Mouse (Mus musculus): Measurements from ENCODE around the gene Rgl3. TPM values are rescaled to one million over a fixed set of nuclear protein-coding genes. Genes with fewer than 3 reads are reported as not detected.

Gene Rgl3
- polyA plus RNA-seq, 1 experiment from 2014 or later: 0.14 TPM

DNA sequence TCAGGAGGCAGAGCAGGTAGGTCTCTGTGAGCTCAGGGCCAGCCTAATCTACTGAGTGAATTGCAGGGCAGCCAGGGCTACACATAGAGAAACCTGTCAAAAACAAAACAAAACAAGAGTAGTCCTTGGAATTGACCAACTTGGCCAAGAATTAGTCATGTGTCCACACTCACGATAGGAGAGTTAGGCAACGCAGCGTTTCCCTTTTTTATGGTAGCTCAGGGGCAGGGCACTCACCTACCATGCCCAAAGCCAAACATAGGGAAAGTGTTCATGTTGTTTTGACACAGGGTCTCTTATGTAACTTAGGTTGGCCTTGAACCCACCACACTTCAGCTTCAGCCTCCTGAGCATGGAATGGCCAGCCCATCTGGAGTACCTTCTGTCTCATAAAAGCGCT, 19.9 kb downstream of the Rgl3 start:
- Histone ChIP-seq H3K4me3 (ENCODE audit: low read depth, low read length) (no peak overlapping the region), H3K9me3 (replicated peaks; ENCODE audit: control insufficient read depth, low read length) (no peaks in the 10 kb centered on the region), H3K27ac (ENCODE audit: low read length) (no peak overlapping the region), H3K4me1 (ENCODE audit: control insufficient read depth, low read depth, low read length) (peaks cover under 1% of the 10 kb centered on the region), H3K9ac (ENCODE audit: low read depth, low read length) (no peak overlapping the region), H3K36me3 (ENCODE audit: control insufficient read depth, insufficient read depth) (no peaks in the 10 kb centered on the region), H3K27me3 (ENCODE audit: control insufficient read depth, insufficient read depth, low read depth, low read length) (no peaks in the 10 kb centered on the region), H3K4me2 (ENCODE audit: low read depth, low read length) (no peak overlapping the region)
- 75% methylated on average over 4 of the region's 4 CpGs for WGBS (ENCODE audit: insufficient replicate concordance)
- ATAC-seq (ENCODE audit: low read depth): no peak

DNA sequence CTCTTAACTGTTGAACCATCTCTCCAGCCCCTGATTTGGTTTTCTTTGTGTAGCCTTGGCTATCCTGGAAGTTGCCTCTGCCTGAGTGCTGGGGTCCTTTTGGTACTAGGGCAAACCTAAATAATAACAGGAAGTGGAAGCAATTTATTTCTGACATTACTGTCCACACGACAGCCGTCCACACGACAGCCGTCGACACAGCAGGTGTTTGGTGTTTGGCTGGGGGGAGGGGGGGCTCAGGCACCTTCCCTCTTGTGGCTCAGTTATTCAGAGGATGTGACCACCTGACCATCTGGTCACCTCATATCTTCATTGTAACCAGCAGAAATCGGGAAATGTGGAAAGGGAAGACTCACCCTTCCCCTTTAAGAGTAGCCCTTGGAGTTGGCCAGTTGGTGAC, 20.4 kb downstream of the Rgl3 start:
- Histone ChIP-seq H3K4me1 (ENCODE audit: control insufficient read depth, low read depth, low read length) (peaks cover 5% of the 10 kb centered on the region), H3K27me3 (ENCODE audit: control insufficient read depth, insufficient read depth, low read depth, low read length) (no peaks in the 10 kb centered on the region), H3K27ac (ENCODE audit: low read length) (no peak overlapping the region), H3K9ac (ENCODE audit: low read depth, low read length) (no peak overlapping the region), H3K4me2 (ENCODE audit: low read depth, low read length) (no peak overlapping the region), H3K4me3 (ENCODE audit: low read depth, low read length) (no peak overlapping the region), H3K36me3 (ENCODE audit: control insufficient read depth, insufficient read depth) (no peaks in the 10 kb centered on the region), H3K9me3 (replicated peaks; ENCODE audit: control insufficient read depth, low read length) (no peaks in the 10 kb centered on the region)
- 24% methylated on average over 6 of the region's 6 CpGs for WGBS (ENCODE audit: insufficient replicate concordance)
- no peak for ATAC-seq (ENCODE audit: low read depth)

DNA sequence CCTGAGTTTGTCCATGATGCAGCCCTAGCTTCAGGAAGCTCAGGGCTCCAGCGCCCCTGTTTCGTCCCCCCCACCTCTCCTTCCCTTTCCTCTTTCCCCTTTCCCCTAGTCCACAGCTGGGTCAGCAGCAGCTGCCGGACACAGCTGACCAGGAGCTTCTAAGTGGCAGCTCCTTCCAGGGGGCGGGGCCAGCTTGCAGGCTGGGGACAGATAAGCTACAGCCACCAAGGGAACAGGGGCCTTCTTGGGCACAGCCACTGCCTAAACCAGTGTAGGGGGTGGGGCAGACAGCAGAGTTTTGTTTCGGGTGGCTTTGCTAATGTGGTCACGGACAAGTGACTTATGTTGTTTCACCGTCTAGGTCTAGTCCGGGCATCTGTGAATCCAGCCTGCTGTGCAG, 25.8 kb downstream of the Rgl3 start, which contains the start of gene Epor:
Gene Epor (minus strand): TSS at position 90 of the 400 bp plus-strand sequence.
- peaks cover 7% of the 10 kb centered on the region; the same call in 1 of the 2 replicates for H3K27me3 ChIP-seq (ENCODE audit: control insufficient read depth, insufficient read depth, low read depth, low read length)
- H3K4me1 ChIP-seq (ENCODE audit: control insufficient read depth, low read depth, low read length): peaks cover 36% of the 10 kb centered on the region
- H3K36me3 ChIP-seq (ENCODE audit: control insufficient read depth, insufficient read depth): peaks cover 33% of the 10 kb centered on the region
- H3K27ac ChIP-seq (ENCODE audit: low read length): peak within 1 kb of the TSS; percentile 97
- H3K4me3 ChIP-seq (ENCODE audit: low read depth, low read length): peak within 1 kb of the TSS; percentile 68
- H3K9ac ChIP-seq (ENCODE audit: low read depth, low read length): peak within 1 kb of the TSS; percentile 74
- WGBS (ENCODE audit: insufficient replicate concordance): 6% methylated on average over 8 of the region's 8 CpGs
- peak within 1 kb of the TSS; percentile 80 for H3K4me2 ChIP-seq (ENCODE audit: low read depth, low read length)
- H3K9me3 ChIP-seq (replicated peaks; ENCODE audit: control insufficient read depth, low read length): no peaks in the 10 kb centered on the region
- peak; percentile 73 for ATAC-seq (ENCODE audit: low read depth)

DNA sequence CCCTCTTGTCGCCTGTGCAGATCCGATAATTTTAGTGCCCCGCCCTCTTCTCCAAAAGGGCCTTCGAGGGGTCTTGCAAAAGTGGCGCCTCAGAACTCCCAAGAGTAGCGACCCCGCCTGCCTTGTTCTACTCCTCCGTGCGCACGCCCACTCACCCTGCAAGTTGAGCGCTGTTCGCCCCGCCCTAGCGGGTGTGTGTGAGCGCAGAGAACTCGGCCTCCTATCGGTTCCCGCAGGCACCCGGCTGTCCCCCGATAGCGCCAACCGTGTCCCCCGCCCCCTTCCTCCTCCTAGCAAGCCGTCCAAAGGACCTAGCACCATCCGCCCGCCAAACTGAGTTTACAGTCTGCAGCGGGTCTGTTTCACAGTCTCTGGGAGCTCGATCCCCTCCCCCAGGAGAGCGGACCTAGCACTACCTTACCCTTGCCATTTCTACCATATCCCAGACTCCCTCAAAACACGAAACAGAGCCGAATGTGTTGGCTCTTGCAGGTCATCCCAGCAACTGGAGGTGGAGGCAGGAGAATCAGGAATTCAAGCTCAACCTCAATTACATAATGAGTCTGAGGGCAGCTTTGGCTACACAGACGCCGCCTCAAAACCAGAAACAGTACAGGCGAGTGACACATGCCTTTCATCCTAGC, 26.7 kb downstream of the Rgl3 start:
- Histone ChIP-seq H3K9ac (ENCODE audit: low read depth, low read length) (peak overlapping the region; percentile 74), H3K27ac (ENCODE audit: low read length) (peak overlapping the region; percentile 97), H3K4me3 (ENCODE audit: low read depth, low read length) (peak overlapping the region; percentile 68), H3K9me3 (replicated peaks; ENCODE audit: control insufficient read depth, low read length) (no peaks in the 10 kb centered on the region), H3K36me3 (ENCODE audit: control insufficient read depth, insufficient read depth) (peaks cover 37% of the 10 kb centered on the region), H3K4me1 (ENCODE audit: control insufficient read depth, low read depth, low read length) (peaks cover 41% of the 10 kb centered on the region), H3K4me2 (ENCODE audit: low read depth, low read length) (peak overlapping the region; percentile 80), H3K27me3 (ENCODE audit: control insufficient read depth, insufficient read depth, low read depth, low read length) (peaks cover 7% of the 10 kb centered on the region; the same call in 1 of the 2 replicates)
- peak; percentile 93 for ATAC-seq (ENCODE audit: low read depth)
- under 1% methylated on average over 34 of the region's 34 CpGs for WGBS (ENCODE audit: insufficient replicate concordance)

DNA sequence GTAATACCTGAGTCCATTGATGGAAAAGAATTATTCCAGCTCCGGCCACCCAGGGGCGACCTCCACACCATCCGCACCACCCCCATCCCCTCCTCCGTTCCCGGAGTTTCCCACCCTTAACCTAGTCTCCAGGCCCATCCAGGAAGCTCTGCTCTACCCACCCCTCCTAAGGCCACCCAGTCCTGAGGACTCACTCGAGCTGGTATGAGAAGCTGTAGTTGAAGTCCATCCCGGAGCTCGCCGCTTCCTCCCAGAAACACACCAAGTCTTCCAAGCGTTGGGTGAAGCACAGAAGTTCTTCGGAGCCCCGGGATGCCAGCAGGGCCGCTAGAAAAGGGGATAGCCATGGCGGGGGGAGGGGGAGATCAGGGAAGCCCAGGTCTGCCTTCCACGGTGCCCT, 27.2 kb downstream of the Rgl3 start:
- H3K4me1 ChIP-seq (ENCODE audit: control insufficient read depth, low read depth, low read length): peaks cover 43% of the 10 kb centered on the region

DNA sequence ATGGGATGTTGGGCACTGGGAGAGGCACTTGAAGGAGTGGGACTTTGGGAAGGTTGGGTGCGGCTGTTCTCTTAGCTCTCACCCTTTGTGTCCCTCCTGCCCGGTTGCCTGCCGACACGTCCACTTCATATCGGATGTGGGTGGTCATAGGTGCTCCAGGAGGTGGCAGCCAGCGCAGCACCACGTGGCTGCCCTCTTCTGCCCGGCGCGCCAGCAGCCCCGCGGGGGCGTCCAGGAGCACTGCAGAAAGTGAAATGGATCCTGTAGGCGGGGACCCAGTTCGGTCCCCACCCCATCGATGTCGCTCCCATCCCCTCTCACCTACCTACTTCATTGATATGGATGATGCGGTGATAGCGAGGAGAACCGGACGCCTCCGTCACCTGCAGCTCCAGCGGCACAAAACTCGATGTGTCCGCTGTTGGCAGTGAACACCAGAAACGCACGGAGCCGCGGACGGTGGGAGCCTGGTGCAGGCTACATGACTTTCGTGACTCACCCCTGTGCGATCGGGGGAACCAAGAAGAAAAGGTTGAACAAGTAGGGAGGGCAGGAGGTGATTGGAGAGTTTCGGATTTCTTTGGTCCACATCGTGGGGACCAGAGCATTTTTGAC, 27.8 kb downstream of the Rgl3 start:
- Histone ChIP-seq H3K9me3 (replicated peaks; ENCODE audit: control insufficient read depth, low read length) (no peaks in the 10 kb centered on the region), H3K36me3 (ENCODE audit: control insufficient read depth, insufficient read depth) (peaks cover 39% of the 10 kb centered on the region), H3K4me1 (ENCODE audit: control insufficient read depth, low read depth, low read length) (peaks cover 46% of the 10 kb centered on the region), H3K27ac (ENCODE audit: low read length) (peak overlapping the region; percentile 91), H3K4me2 (ENCODE audit: low read depth, low read length) (peak overlapping the region; percentile 80), H3K9ac (ENCODE audit: low read depth, low read length) (peak overlapping the region; percentile 74), H3K27me3 (ENCODE audit: control insufficient read depth, insufficient read depth, low read depth, low read length) (peaks cover 7% of the 10 kb centered on the region; the same call in 1 of the 2 replicates), H3K4me3 (ENCODE audit: low read depth, low read length) (peak overlapping the region; percentile 68)
- WGBS (ENCODE audit: insufficient replicate concordance): 1% methylated on average over 35 of the region's 35 CpGs
- 0 out of 2 replicates have a peak, but pooled peaks have one; percentile 2 for ATAC-seq (ENCODE audit: low read depth)

More for the DNA sequence above, 27.2 kb downstream of the Rgl3 start:
- under 1% methylated on average over 13 of the region's 15 CpGs for WGBS (ENCODE audit: insufficient replicate concordance)
- H3K36me3 ChIP-seq (ENCODE audit: control insufficient read depth, insufficient read depth): peaks cover 39% of the 10 kb centered on the region
- peak overlapping the region; percentile 91 for H3K27ac ChIP-seq (ENCODE audit: low read length)
- no peaks in the 10 kb centered on the region for H3K9me3 ChIP-seq (replicated peaks; ENCODE audit: control insufficient read depth, low read length)
- H3K27me3 ChIP-seq (ENCODE audit: control insufficient read depth, insufficient read depth, low read depth, low read length): peaks cover 7% of the 10 kb centered on the region; the same call in 1 of the 2 replicates
- ATAC-seq (ENCODE audit: low read depth): peak; percentile 3
- peak overlapping the region; percentile 80 for H3K4me2 ChIP-seq (ENCODE audit: low read depth, low read length)
- peak overlapping the region; percentile 68 for H3K4me3 ChIP-seq (ENCODE audit: low read depth, low read length)
- H3K9ac ChIP-seq (ENCODE audit: low read depth, low read length): peak overlapping the region; percentile 74

DNA sequence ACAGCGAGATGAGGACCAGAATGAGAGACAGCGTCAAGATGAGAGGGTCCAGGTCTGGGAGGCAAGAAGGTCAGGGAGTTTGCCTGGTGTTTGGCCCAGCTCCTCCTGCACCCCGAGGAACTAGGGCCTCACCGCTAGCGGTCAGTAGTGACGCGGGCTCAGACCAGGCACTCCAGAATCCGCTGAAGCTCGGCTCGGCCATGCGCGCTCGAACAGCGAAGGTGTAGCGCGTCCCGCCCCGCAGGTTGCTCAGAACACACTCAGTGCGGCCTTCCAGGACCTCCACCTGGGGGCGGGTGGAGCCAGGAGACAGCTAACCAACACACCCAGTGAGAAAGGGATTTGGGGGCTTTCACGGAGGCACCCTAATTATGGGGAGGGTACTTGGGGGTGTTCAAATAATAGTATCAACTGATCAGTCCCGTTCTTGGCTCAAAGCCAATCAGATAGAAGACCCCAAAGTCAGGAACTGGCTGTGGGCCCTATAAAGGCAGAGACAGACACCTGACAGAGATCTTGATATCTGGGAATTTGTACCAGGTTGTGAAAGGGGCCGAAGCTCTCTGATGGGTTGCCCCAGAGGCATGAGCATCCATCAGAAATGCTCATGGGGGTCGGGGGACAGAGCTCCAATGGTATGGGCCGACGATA, 28.6 kb downstream of the Rgl3 start:
- Histone ChIP-seq H3K27me3 (ENCODE audit: control insufficient read depth, insufficient read depth, low read depth, low read length) (peaks cover 7% of the 10 kb centered on the region; the same call in 1 of the 2 replicates), H3K36me3 (ENCODE audit: control insufficient read depth, insufficient read depth) (peaks cover 39% of the 10 kb centered on the region), H3K4me2 (ENCODE audit: low read depth, low read length) (peak overlapping the region; percentile 80), H3K9ac (ENCODE audit: low read depth, low read length) (peak overlapping the region; percentile 74), H3K27ac (ENCODE audit: low read length) (peak overlapping the region; percentile 91), H3K4me1 (ENCODE audit: control insufficient read depth, low read depth, low read length) (peaks cover 50% of the 10 kb centered on the region), H3K4me3 (ENCODE audit: low read depth, low read length) (peak overlapping the region; percentile 68), H3K9me3 (replicated peaks; ENCODE audit: control insufficient read depth, low read length) (no peaks in the 10 kb centered on the region)
- WGBS (ENCODE audit: insufficient replicate concordance): 35% methylated on average over 26 of the region's 26 CpGs
- ATAC-seq (ENCODE audit: low read depth): no peak

DNA sequence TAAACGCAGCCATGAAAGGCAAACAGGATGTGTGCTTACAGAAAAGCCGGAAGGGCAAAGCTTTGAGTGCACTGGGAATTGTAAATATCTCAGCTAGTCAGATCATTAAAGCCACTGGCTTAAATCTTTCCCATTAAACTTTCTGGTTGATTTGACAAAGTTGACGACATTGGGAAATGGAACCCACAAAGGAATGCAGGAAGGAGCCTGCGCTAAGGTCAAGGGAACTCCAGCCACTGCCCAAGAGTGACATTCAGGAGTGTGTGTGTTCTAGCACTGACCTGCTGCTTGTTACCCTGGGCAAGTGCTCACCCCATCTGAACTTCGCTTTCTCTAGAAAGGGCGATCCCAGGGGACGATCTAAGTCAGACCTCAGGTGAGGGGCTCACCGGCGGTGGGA, 29.1 kb downstream of the Rgl3 start:
- H3K4me2 ChIP-seq (ENCODE audit: low read depth, low read length): peak overlapping the region; percentile 80
- H3K9me3 ChIP-seq (replicated peaks; ENCODE audit: control insufficient read depth, low read length): no peaks in the 10 kb centered on the region
- 65% methylated on average over 9 of the region's 9 CpGs for WGBS (ENCODE audit: insufficient replicate concordance)
- peaks cover 50% of the 10 kb centered on the region for H3K4me1 ChIP-seq (ENCODE audit: control insufficient read depth, low read depth, low read length)
- H3K9ac ChIP-seq (ENCODE audit: low read depth, low read length): peak overlapping the region; percentile 74; the same call in 1 of the 2 replicates
- no peak for ATAC-seq (ENCODE audit: low read depth)
- peak overlapping the region; percentile 68 for H3K4me3 ChIP-seq (ENCODE audit: low read depth, low read length)
- H3K36me3 ChIP-seq (ENCODE audit: control insufficient read depth, insufficient read depth): peaks cover 39% of the 10 kb centered on the region
- H3K27me3 ChIP-seq (ENCODE audit: control insufficient read depth, insufficient read depth, low read depth, low read length): peaks cover 7% of the 10 kb centered on the region; the same call in 1 of the 2 replicates
- H3K27ac ChIP-seq (ENCODE audit: low read length): peak overlapping the region; percentile 91
